Mouse (Mus musculus) heart, postnatal 0 days (tissue): ENCODE results near the gene Cotl1. TPM values are rescaled to one million over a fixed set of nuclear protein-coding genes. Genes with fewer than 3 reads are reported as not detected.
A peak's percentile ranks its signal among the peaks of the same experiment; 100 is the strongest.

ENCODE experiments used
- ATAC-seq: fragments of 200-750 bp; cut with Nextera tagmentation; 2 replicates; pipeline ENCODE4 v1.8.0; 2017; ENCODE audit warnings: low read depth, moderate number of reproducible peaks, moderate library complexity; ENCODE audit not compliant: insufficient read depth
- DNase-seq: peaks from one replicate; pipeline ENCODE4 v3.0.0-alpha.2; 2016; ENCODE audit warnings: low spot score
- H3K27ac ChIP-seq: fragments of 300-500 bp; sonication (generic); 2 replicates; pipeline ENCODE4 v1.5.1; 2014; ENCODE audit warnings: low read depth, mild to moderate bottlenecking
- H3K27me3 ChIP-seq: fragments of 300-500 bp; sonication (generic); 2 replicates; pipeline ENCODE4 v1.6.1; 2014; ENCODE audit warnings: low read length, mixed read lengths; ENCODE audit not compliant: control insufficient read depth, insufficient read depth
- H3K36me3 ChIP-seq: fragments of 300-500 bp; sonication (generic); replicated peaks from 2 replicates; pipeline ENCODE4 v1.6.1; 2014; ENCODE audit warnings: low read length, mixed read lengths; ENCODE audit not compliant: control insufficient read depth, insufficient read depth
- H3K4me1 ChIP-seq: fragments of 300-500 bp; sonication (generic); 2 replicates; pipeline ENCODE4 v1.6.1; 2014; ENCODE audit warnings: antibody characterized with exemption; ENCODE audit not compliant: control insufficient read depth, insufficient read depth
- H3K4me2 ChIP-seq: fragments of 300-500 bp; sonication (generic); 2 replicates; pipeline ENCODE4 v1.6.1; 2014; ENCODE audit warnings: low read depth, mild to moderate bottlenecking, low read length, moderate library complexity
- H3K4me3 ChIP-seq: fragments of 300-500 bp; sonication (generic); 2 replicates; pipeline ENCODE4 v1.5.1; 2014; ENCODE audit warnings: low read depth, low read length
- H3K9ac ChIP-seq: fragments of 300-500 bp; sonication (generic); replicated peaks from 2 replicates; pipeline ENCODE4 v1.6.1; 2014; ENCODE audit warnings: low read depth, low read length, mixed read lengths
- H3K9me3 ChIP-seq: fragments of 300-500 bp; sonication (generic); replicated peaks from 2 replicates; pipeline ENCODE4 v1.6.1; 2016; ENCODE audit warnings: low read length; ENCODE audit not compliant: control insufficient read depth
- CTCF ChIP-seq: IDR thresholded peaks from 2 replicates; pipeline ENCODE4 v1.5.1; 2016; ENCODE audit warnings: antibody characterized with exemption, control low read depth, low read depth
- EP300 ChIP-seq: IDR thresholded peaks from 2 replicates; pipeline ENCODE4 v1.6.1; 2016; ENCODE audit warnings: antibody characterized with exemption, low read depth
- WGBS: fragments of 180-500 bp; shearing (Covaris S2); extraction: QIAGEN DNeasy Blood & Tissue Kit; methylation state at CpG from one replicate; pipeline ENCODE4 v1.1.7; 2014; 5-methylcytosine and 5-hydroxymethylcytosine counted together
- polyA plus RNA-seq: library from polyadenylated mRNA; unstranded; fragments of >200 nt; fragmentation: Nextera tagmentation; extraction: Ambion mirVana; gene quantifications from 2 replicates; pipeline ENCODE4 v1.2.1, GENCODE M21; 2015
- total RNA-seq: library from RNA; depleted of rRNA; stranded (reverse); fragments of >200 nt; gene quantifications from 2 replicates; pipeline ENCODE4 v1.2.3, GENCODE M21; 2014; ENCODE audit warnings: low replicate concordance

The Cotl1 gene
- total and polyA plus RNA-seq, 2 experiments from 2014 or later: 15.4 to 28.3 TPM

DNA sequence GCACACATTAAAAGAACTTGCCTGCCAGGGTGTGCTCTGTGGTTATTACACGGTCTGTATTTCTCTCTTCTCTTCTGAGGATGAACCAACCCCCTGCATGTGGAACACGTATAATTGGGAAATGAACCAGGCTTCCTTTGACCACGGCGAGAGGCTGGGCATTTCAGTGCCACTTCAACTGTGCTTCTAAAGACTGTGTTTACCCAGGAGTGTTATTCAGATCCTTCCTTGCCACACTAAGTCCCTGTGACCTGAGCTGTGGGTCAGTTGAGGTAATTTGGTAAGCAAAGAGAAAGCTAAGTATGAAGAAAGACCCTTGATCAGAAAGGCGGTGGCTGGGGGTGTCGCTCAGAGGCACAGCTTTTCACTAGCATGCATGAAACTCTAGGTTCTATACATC is 41.0 kb upstream of the Cotl1 start:
- no peaks in the 10 kb centered on the region for H3K4me1 ChIP-seq
- WGBS: 82% methylated on average over 6 of the region's 6 CpGs
- no peak overlapping the region for H3K9ac ChIP-seq
- DNase-seq: no peak
- no peak for TF ChIP-seq EP300
- TF ChIP-seq CTCF: no peak
- no peak overlapping the region for H3K4me3 ChIP-seq
- peaks cover 5% of the 10 kb centered on the region; the same call in 1 of the 2 replicates for H3K36me3 ChIP-seq
- no peak overlapping the region for H3K27ac ChIP-seq
- H3K4me2 ChIP-seq: no peak overlapping the region
- H3K9me3 ChIP-seq: no peaks in the 10 kb centered on the region
- no peak for ATAC-seq
- no peaks in the 10 kb centered on the region for H3K27me3 ChIP-seq

DNA sequence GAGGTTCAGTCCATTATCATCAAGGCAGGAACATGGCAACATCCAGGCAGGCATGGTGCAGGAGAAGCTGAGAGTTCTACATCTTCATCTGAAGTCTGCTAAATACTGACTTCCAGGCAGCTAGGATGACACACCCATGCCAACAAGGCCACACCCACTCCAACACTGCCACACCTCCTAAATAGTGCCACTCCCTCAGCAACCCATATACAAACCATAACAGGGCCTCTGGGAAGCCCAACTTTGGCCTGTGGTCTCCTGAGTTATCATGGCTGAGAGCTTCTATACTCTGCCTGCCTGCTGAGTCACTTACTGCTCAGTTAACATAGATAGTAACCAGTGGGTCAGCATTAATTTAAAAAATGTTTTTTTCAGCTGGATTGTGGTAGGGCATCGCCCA is 32.8 kb upstream of the Cotl1 start:
- H3K9me3 ChIP-seq: no peaks in the 10 kb centered on the region; the same call in 1 of the 2 replicates
- 100% methylated on average over 1 of the region's 1 CpGs for WGBS
- H3K4me2 ChIP-seq: no peak overlapping the region
- ATAC-seq (no peak), DNase-seq (no peak)
- H3K27me3 ChIP-seq: no peaks in the 10 kb centered on the region
- H3K4me1 ChIP-seq: no peaks in the 10 kb centered on the region
- no peak overlapping the region for H3K4me3 ChIP-seq
- peaks cover 34% of the 10 kb centered on the region for H3K36me3 ChIP-seq
- TF ChIP-seq CTCF (no peak), EP300 (no peak)
- H3K9ac ChIP-seq: no peak overlapping the region
- no peak overlapping the region for H3K27ac ChIP-seq

DNA sequence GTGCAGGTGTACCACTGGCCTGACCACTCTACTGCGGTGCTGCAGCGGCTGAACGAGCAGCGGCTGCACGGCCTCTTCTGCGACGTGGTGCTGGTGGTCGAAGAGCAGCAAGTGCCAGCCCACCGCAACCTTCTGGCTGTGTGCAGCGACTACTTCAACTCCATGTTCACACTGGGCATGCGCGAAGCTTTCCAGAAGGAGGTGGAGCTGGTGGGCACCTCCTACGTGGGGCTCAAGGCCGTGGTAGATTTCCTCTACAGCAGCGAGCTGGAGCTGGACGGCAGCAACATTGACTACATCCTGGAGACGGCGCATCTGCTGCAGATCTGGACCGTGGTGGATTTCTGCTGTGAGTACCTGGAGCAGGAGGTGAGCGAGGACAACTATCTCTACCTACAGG is 29.3 kb upstream of the Cotl1 start:
- peaks cover 29% of the 10 kb centered on the region for H3K36me3 ChIP-seq
- 78% methylated on average over 20 of the region's 20 CpGs for WGBS

DNA sequence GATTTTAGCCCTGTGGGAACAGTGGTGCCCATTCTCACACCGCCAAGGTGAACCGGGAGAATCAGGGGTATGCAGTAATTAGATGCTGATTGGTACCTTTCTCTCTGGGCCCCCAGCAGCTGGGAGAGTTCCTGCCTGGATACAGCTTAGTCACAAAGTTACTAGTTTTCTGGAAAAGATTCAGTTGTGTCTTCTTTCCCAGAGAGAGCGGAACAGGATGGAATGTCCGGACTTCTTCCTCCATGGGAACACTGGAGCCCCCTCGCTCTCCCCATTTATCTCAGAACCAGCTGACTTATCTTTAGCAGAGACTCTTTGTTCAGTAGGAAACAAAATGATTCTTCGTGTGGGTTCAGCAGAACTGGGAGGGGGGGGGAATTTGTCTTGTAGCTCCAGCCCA is 22.4 kb upstream of the Cotl1 start:
- ATAC-seq (no peak), DNase-seq (no peak)
- H3K4me1 ChIP-seq: 0 out of 2 replicates have a peak, but pooled peaks cover 5% of the 10 kb centered on the region
- no peaks in the 10 kb centered on the region for H3K9me3 ChIP-seq
- H3K4me2 ChIP-seq: peak overlapping the region; percentile 74
- H3K36me3 ChIP-seq: no peaks in the 10 kb centered on the region; the same call in 1 of the 2 replicates
- H3K27me3 ChIP-seq: peaks cover 7% of the 10 kb centered on the region; the same call in 1 of the 2 replicates
- peak overlapping the region; percentile 67 for H3K4me3 ChIP-seq
- H3K9ac ChIP-seq: peak overlapping the region; percentile 68
- WGBS: 18% methylated on average over 6 of the region's 6 CpGs
- TF ChIP-seq EP300: no peak
- TF ChIP-seq CTCF: no peak
- no peak overlapping the region; the same call in 1 of the 2 replicates for H3K27ac ChIP-seq

More for the DNA sequence above, 29.3 kb upstream of the Cotl1 start:
- H3K4me2 ChIP-seq: no peak overlapping the region
- no peak for DNase-seq
- H3K4me1 ChIP-seq: no peaks in the 10 kb centered on the region
- ATAC-seq: no peak
- H3K27me3 ChIP-seq: no peaks in the 10 kb centered on the region
- no peak overlapping the region for H3K27ac ChIP-seq
- H3K4me3 ChIP-seq: no peak overlapping the region
- TF ChIP-seq EP300: no peak
- no peak for TF ChIP-seq CTCF
- H3K9ac ChIP-seq: no peak overlapping the region
- H3K9me3 ChIP-seq: no peaks in the 10 kb centered on the region; the same call in 1 of the 2 replicates

DNA sequence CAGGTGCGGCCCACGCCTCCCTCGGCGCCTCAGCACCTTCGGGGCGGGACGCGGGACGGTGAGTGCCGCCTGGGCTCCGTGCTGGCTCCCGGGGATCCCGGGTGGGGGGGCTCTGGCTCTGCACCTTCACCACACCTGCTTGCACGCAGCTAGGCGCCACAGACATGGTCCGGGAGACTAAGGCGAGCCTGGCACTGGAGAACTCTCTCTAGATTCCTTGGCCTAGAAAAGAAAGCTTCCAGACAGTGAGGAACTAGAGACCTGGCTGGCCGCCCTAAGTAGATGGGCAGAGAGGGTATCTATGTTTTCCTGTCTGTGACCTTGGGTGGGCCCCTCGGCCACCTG is 22.0 kb upstream of the Cotl1 start:
- Histone ChIP-seq H3K4me1 (0 out of 2 replicates have a peak, but pooled peaks cover 5% of the 10 kb centered on the region), H3K4me3 (peak overlapping the region; percentile 67), H3K4me2 (peak overlapping the region; percentile 74), H3K27me3 (peaks cover 7% of the 10 kb centered on the region; the same call in 1 of the 2 replicates), H3K27ac (peak overlapping the region; percentile 52; the same call in 1 of the 2 replicates), H3K9ac (peak overlapping the region; percentile 68), H3K36me3 (no peaks in the 10 kb centered on the region; the same call in 1 of the 2 replicates), H3K9me3 (no peaks in the 10 kb centered on the region)
- DNase-seq (no peak), ATAC-seq (no peak; the same call in 1 of the 2 replicates)
- under 1% methylated on average over 19 of the region's 19 CpGs for WGBS
- TF ChIP-seq CTCF: no peak
- TF ChIP-seq EP300: no peak
